Comparison of ENCODE assay signal across 17 mouse cellular contexts in genomic region chr16:34521061-34521460, GRCm38 (mm10).
"Had no signal": no experiment of that assay in that cellular context is flagged by ENCODE, and none has a peak within 500 bp of the region (broad histone marks: within the 10 kb centered on the region; RNA-seq: fewer than 3 reads in every experiment).

No protein-coding gene starts in this region.

- H3K4me1 ChIP-seq: limb, embryonic 12.5 days had no signal

- H3K4me3 ChIP-seq: limb, embryonic 12.5 days; limb, embryonic 15.5 days; midbrain, embryonic 13.5 days; stomach, embryonic 15.5 days had no signal

- H3K36me3 ChIP-seq: limb, embryonic 12.5 days; limb, embryonic 15.5 days; midbrain, embryonic 13.5 days; stomach, embryonic 15.5 days had no signal

- ATAC-seq: liver, postnatal 0 days; lung, postnatal 0 days; midbrain, embryonic 13.5 days had no signal

- DNase-seq: kidney, postnatal 25 days; left cerebral cortex, postnatal 4 days; liver, postnatal 0 days; lung, embryonic 14.5 days; right cerebral cortex, postnatal 14 days; right cerebral cortex, postnatal 4 days; spleen, adult 18-20 months; thymus, postnatal 25 days had no signal

- H3K4me2 ChIP-seq: limb, embryonic 12.5 days; limb, embryonic 15.5 days; liver, embryonic 11.5 days; lung, embryonic 14.5 days; midbrain, embryonic 13.5 days; stomach, embryonic 15.5 days had no signal

- H3K9ac ChIP-seq: limb, embryonic 12.5 days; limb, embryonic 15.5 days; liver, embryonic 14.5 days; liver, postnatal 0 days; lung, embryonic 14.5 days; midbrain, embryonic 13.5 days; stomach, embryonic 15.5 days had no signal

- H3K27ac ChIP-seq: kidney, postnatal 0 days; limb, embryonic 12.5 days; limb, embryonic 15.5 days; liver, embryonic 14.5 days; macrophage; midbrain, embryonic 13.5 days; stomach, embryonic 15.5 days had no signal

- H3K9me3 ChIP-seq: limb, embryonic 12.5 days; limb, embryonic 15.5 days; midbrain, embryonic 13.5 days; stomach, embryonic 15.5 days had no signal

- H3K27me3 ChIP-seq: limb, embryonic 12.5 days; limb, embryonic 15.5 days; midbrain, embryonic 13.5 days; stomach, embryonic 15.5 days had no signal
